Mouse (Mus musculus) stomach, postnatal 0 days (tissue): Measurements from ENCODE around the gene Rexo4. TPM values are rescaled to one million over a fixed set of nuclear protein-coding genes. Genes with fewer than 3 reads are reported as not detected.

Experiments
- ATAC-seq: fragments of 200-750 bp; cut with Nextera tagmentation; 2 replicates; pipeline ENCODE4 v1.8.0; 2017; ENCODE audit not compliant: low FRiP score, low TSS enrichment
- DNase-seq: peaks from one replicate; pipeline ENCODE4 v3.0.0-alpha.2; 2016; ENCODE audit warnings: low spot score
- H3K27ac ChIP-seq: fragments of 300-500 bp; sonication (generic); replicated peaks from 2 replicates; pipeline ENCODE4 v1.5.1; 2014; ENCODE audit warnings: mild to moderate bottlenecking, control low read depth
- H3K27me3 ChIP-seq: fragments of 300-500 bp; sonication (generic); 2 replicates; pipeline ENCODE4 v1.6.1; 2014; ENCODE audit warnings: low read length; ENCODE audit not compliant: control insufficient read depth, insufficient read depth
- H3K36me3 ChIP-seq: fragments of 300-500 bp; sonication (generic); 2 replicates; pipeline ENCODE4 v1.6.1; 2014; ENCODE audit warnings: low read length, mixed read lengths; ENCODE audit not compliant: control insufficient read depth, insufficient read depth
- H3K4me1 ChIP-seq: fragments of 300-500 bp; sonication (generic); replicated peaks from 2 replicates; pipeline ENCODE4 v1.6.1; 2014; ENCODE audit warnings: antibody characterized with exemption; ENCODE audit not compliant: control insufficient read depth, insufficient read depth
- H3K4me2 ChIP-seq: fragments of 300-500 bp; sonication (generic); replicated peaks from 2 replicates; pipeline ENCODE4 v1.6.1; 2014; ENCODE audit warnings: low read depth, mild to moderate bottlenecking, control low read depth, moderate library complexity
- H3K4me3 ChIP-seq: fragments of 300-500 bp; sonication (generic); 2 replicates; pipeline ENCODE4 v1.5.1; 2014; ENCODE audit warnings: low read depth, low read length, control low read depth
- H3K9ac ChIP-seq: fragments of 300-500 bp; sonication (generic); 2 replicates; pipeline ENCODE4 v1.6.1; 2014; ENCODE audit warnings: mild to moderate bottlenecking, low read length, control low read depth, mixed read lengths
- H3K9me3 ChIP-seq: fragments of 300-500 bp; sonication (generic); 2 replicates; pipeline ENCODE4 v1.6.1; 2016; ENCODE audit warnings: low read length; ENCODE audit not compliant: control insufficient read depth
- CTCF ChIP-seq: IDR thresholded peaks from 2 replicates; pipeline ENCODE4 v1.5.1; 2016; ENCODE audit warnings: antibody characterized with exemption, low read depth, mild to moderate bottlenecking, moderate library complexity
- EP300 ChIP-seq: optimal IDR thresholded peaks from 2 replicates; pipeline ENCODE3; 2016; ENCODE audit warnings: antibody characterized with exemption
- WGBS: fragments of 180-500 bp; shearing (Covaris S2); extraction: QIAGEN DNeasy Blood & Tissue Kit; methylation state at CpG from one replicate; pipeline ENCODE4 v1.1.7; 2014; 5-methylcytosine and 5-hydroxymethylcytosine counted together
- polyA plus RNA-seq: library from polyadenylated mRNA; unstranded; fragments of >200 nt; fragmentation: Nextera tagmentation; extraction: Ambion mirVana; gene quantifications from 2 replicates; pipeline ENCODE4 v1.2.1, GENCODE M21; 2015

The Rexo4 gene
- polyA plus RNA-seq, 1 experiment from 2014 or later = 21.7 TPM

GRCm38 (mm10) chr2:26993936-26994335, 29.8 kb upstream of the Rexo4 start:
- no peak for DNase-seq
- TF ChIP-seq CTCF = no peak
- TF ChIP-seq EP300 = no peak
- no peak for ATAC-seq
- no peak overlapping the region for H3K27ac ChIP-seq
- H3K4me3 ChIP-seq = no peak overlapping the region
- H3K4me2 ChIP-seq = no peak overlapping the region
- no peaks in the 10 kb centered on the region for H3K9me3 ChIP-seq
- H3K27me3 ChIP-seq = no peaks in the 10 kb centered on the region
- no peaks in the 10 kb centered on the region for H3K4me1 ChIP-seq
- no peaks in the 10 kb centered on the region for H3K36me3 ChIP-seq
- WGBS = 75% methylated on average over 3 of the region's 3 CpGs
- no peak overlapping the region for H3K9ac ChIP-seq

GRCm38 (mm10) chr2:26984640-26985039, 20.5 kb upstream of the Rexo4 start:
- H3K9ac ChIP-seq = no peak overlapping the region
- H3K27me3 ChIP-seq = no peaks in the 10 kb centered on the region
- H3K4me3 ChIP-seq = no peak overlapping the region
- no peak overlapping the region for H3K27ac ChIP-seq
- H3K9me3 ChIP-seq = no peaks in the 10 kb centered on the region
- DNase-seq (no peak), ATAC-seq (no peak)
- H3K36me3 ChIP-seq = no peaks in the 10 kb centered on the region
- no peaks in the 10 kb centered on the region for H3K4me1 ChIP-seq
- 78% methylated on average over 5 of the region's 5 CpGs for WGBS
- no peak overlapping the region for H3K4me2 ChIP-seq
- TF ChIP-seq CTCF (no peak), EP300 (no peak)

GRCm38 (mm10) chr2:26984179-26984578, 20.0 kb upstream of the Rexo4 start:
- no peaks in the 10 kb centered on the region for H3K36me3 ChIP-seq
- H3K9me3 ChIP-seq = no peaks in the 10 kb centered on the region
- H3K4me1 ChIP-seq = no peaks in the 10 kb centered on the region
- TF ChIP-seq CTCF (no peak), EP300 (no peak)
- ATAC-seq (no peak), DNase-seq (no peak)
- no peak overlapping the region for H3K27ac ChIP-seq
- H3K4me2 ChIP-seq = no peak overlapping the region
- H3K9ac ChIP-seq = no peak overlapping the region
- no peaks in the 10 kb centered on the region for H3K27me3 ChIP-seq
- 65% methylated on average over 2 of the region's 2 CpGs for WGBS
- H3K4me3 ChIP-seq = no peak overlapping the region

GRCm38 (mm10) chr2:26980361-26980760, 16.2 kb upstream of the Rexo4 start:
- DNase-seq = no peak
- Histone ChIP-seq H3K4me1 (no peaks in the 10 kb centered on the region), H3K4me2 (no peak overlapping the region), H3K27ac (no peak overlapping the region), H3K4me3 (no peak overlapping the region), H3K27me3 (no peaks in the 10 kb centered on the region), H3K9me3 (no peaks in the 10 kb centered on the region), H3K9ac (no peak overlapping the region), H3K36me3 (no peaks in the 10 kb centered on the region)
- 52% methylated on average over 1 of the region's 1 CpGs for WGBS
- ATAC-seq = no peak
- TF ChIP-seq EP300 (no peak), CTCF (no peak)

GRCm38 (mm10) chr2:26973960-26974359, 9.8 kb upstream of the Rexo4 start:
- Histone ChIP-seq H3K9me3 (no peaks in the 10 kb centered on the region), H3K4me1 (peaks cover 4% of the 10 kb centered on the region; the same call in 1 of the 2 replicates), H3K9ac (no peak overlapping the region), H3K4me2 (no peak overlapping the region), H3K27ac (no peak overlapping the region), H3K27me3 (no peaks in the 10 kb centered on the region), H3K4me3 (no peak overlapping the region), H3K36me3 (no peaks in the 10 kb centered on the region)
- TF ChIP-seq CTCF = no peak
- TF ChIP-seq EP300 = no peak
- peak; percentile 14; the same call in 1 of the 2 replicates for ATAC-seq
- WGBS = 31% methylated on average over 4 of the region's 4 CpGs
- no peak for DNase-seq

GRCm38 (mm10) chr2:26973116-26973515, 8.9 kb upstream of the Rexo4 start, which contains the start of gene Adamts13:
Gene Adamts13, plus strand, starts transcription at chr2:26973416.
- Histone ChIP-seq H3K27ac (no peak within 1 kb of the TSS), H3K4me3 (no peak within 1 kb of the TSS)

More at GRCm38 (mm10) chr2:26973116-26973515, 8.9 kb upstream of the Rexo4 start, which contains the start of gene Adamts13:
- WGBS = 45% methylated on average over 3 of the region's 3 CpGs
- Histone ChIP-seq H3K36me3 (no peaks in the 10 kb centered on the region), H3K9ac (no peak within 1 kb of the TSS), H3K4me1 (peaks cover 4% of the 10 kb centered on the region; the same call in 1 of the 2 replicates), H3K9me3 (no peaks in the 10 kb centered on the region), H3K27me3 (no peaks in the 10 kb centered on the region), H3K4me2 (no peak within 1 kb of the TSS)
- TF ChIP-seq CTCF = no peak
- TF ChIP-seq EP300 = no peak
- no peak for ATAC-seq
- DNase-seq = no peak
